Mouse (Mus musculus): ENCODE data around the gene Rassf3.

- TF ChIP-seq CTCF (IDR thresholded peaks at IDR 0.05; ENCODE audit: borderline replicate concordance, control insufficient read depth, extremely low read depth, insufficient read depth, low read length, poor library complexity): peak; percentile 24; the same call in 1 of the 2 replicates
- TF ChIP-seq POLR2A (IDR thresholded peaks at IDR 0.05; ENCODE audit: control insufficient read depth, extremely low read depth, insufficient read depth, low read length, poor library complexity): no peak
These were observed 29.1 kb upstream of the Rassf3 start for GRCm38 (mm10) chr10:121504973-121505911.

All from thymus, adult 2 months (tissue).